Mouse (Mus musculus) cortical plate, adult 2 months (tissue): ENCODE measurements around the gene Smg6. TPM values are rescaled to one million over a fixed set of nuclear protein-coding genes. Genes with fewer than 3 reads are reported as not detected.

Experiments
- H3K27ac ChIP-seq: fragments of 200-500 bp; 2 replicates; pipeline ENCODE4 v1.5.1; 2012; ENCODE audit warnings: low read length, control low read depth, inconsistent platforms; ENCODE audit not compliant: insufficient read depth
- H3K4me1 ChIP-seq: fragments of 200-500 bp; 2 replicates; pipeline ENCODE4 v1.6.1; 2011; ENCODE audit warnings: low read length; ENCODE audit not compliant: control insufficient read depth, insufficient read depth
- H3K4me3 ChIP-seq: fragments of 200-500 bp; 2 replicates; pipeline ENCODE4 v1.5.1; 2011; ENCODE audit warnings: mild to moderate bottlenecking, low read length, control low read depth; ENCODE audit not compliant: insufficient read depth
- CTCF ChIP-seq: fragments of 200-500 bp; IDR thresholded peaks from 2 replicates; pipeline ENCODE4 v1.5.1; 2011; ENCODE audit warnings: mild to moderate bottlenecking, control low read depth, low read length; ENCODE audit not compliant: insufficient read depth; ENCODE audit errors: extremely low read depth
- POLR2A ChIP-seq: fragments of 200-500 bp; IDR thresholded peaks from 2 replicates; pipeline ENCODE4 v1.6.1; 2011; ENCODE audit warnings: mild to moderate bottlenecking, low read length, control low read depth; ENCODE audit not compliant: insufficient read depth; ENCODE audit errors: extremely low read depth
- polyA plus RNA-seq: library from polyadenylated mRNA; depleted of rRNA; stranded (reverse); fragments of >200 nt; gene quantifications from 2 replicates; pipeline ENCODE4 v1.2.3, GENCODE M21; 2012

Gene Smg6
- polyA plus RNA-seq, 1 experiment: 26.9 TPM

- Histone ChIP-seq H3K4me1 (no peaks in the 10 kb centered on the region), H3K4me3 (no peak overlapping the region), H3K27ac (no peak overlapping the region)
- TF ChIP-seq CTCF: no peak
- TF ChIP-seq POLR2A: no peak
Observed at GRCm38 (mm10) chr11:75157901-75158300, 232.3 kb downstream of the Smg6 start.

GRCm38 (mm10) chr11:75158432-75158831, 232.8 kb downstream of the Smg6 start:
- no peak overlapping the region for H3K27ac ChIP-seq
- no peaks in the 10 kb centered on the region for H3K4me1 ChIP-seq
- TF ChIP-seq POLR2A (no peak), CTCF (no peak)
- no peak overlapping the region for H3K4me3 ChIP-seq

GRCm38 (mm10) chr11:75159564-75159963, 233.9 kb downstream of the Smg6 start:
- Histone ChIP-seq H3K4me1 (no peaks in the 10 kb centered on the region), H3K4me3 (no peak overlapping the region), H3K27ac (no peak overlapping the region)
- TF ChIP-seq POLR2A: no peak
- peak; percentile 42 for TF ChIP-seq CTCF

- TF ChIP-seq CTCF (no peak), POLR2A (no peak)
- H3K4me1 ChIP-seq: 0 out of 2 replicates have a peak, but pooled peaks cover 1% of the 10 kb centered on the region
- no peak overlapping the region for H3K27ac ChIP-seq
- no peak overlapping the region for H3K4me3 ChIP-seq
Observed at GRCm38 (mm10) chr11:75160954-75161353, 235.3 kb downstream of the Smg6 start.

GRCm38 (mm10) chr11:75161417-75162008, 235.9 kb downstream of the Smg6 start:
- Histone ChIP-seq H3K4me3 (no peak overlapping the region), H3K4me1 (0 out of 2 replicates have a peak, but pooled peaks cover 1% of the 10 kb centered on the region), H3K27ac (no peak overlapping the region)
- TF ChIP-seq POLR2A (no peak), CTCF (no peak)

- no peak overlapping the region for H3K27ac ChIP-seq
Observed at GRCm38 (mm10) chr11:75162591-75163080, 237.0 kb downstream of the Smg6 start.

GRCm38 (mm10) chr11:75163379-75163778, 237.8 kb downstream of the Smg6 start:
- Histone ChIP-seq H3K27ac (no peak overlapping the region), H3K4me1 (0 out of 2 replicates have a peak, but pooled peaks cover 1% of the 10 kb centered on the region)

More at GRCm38 (mm10) chr11:75162591-75163080, 237.0 kb downstream of the Smg6 start:
- Histone ChIP-seq H3K4me3 (no peak overlapping the region), H3K4me1 (0 out of 2 replicates have a peak, but pooled peaks cover 1% of the 10 kb centered on the region)
- TF ChIP-seq POLR2A (no peak), CTCF (no peak)

GRCm38 (mm10) chr11:75164051-75164450, 238.4 kb downstream of the Smg6 start:
- 0 out of 2 replicates have a peak, but pooled peaks cover 1% of the 10 kb centered on the region for H3K4me1 ChIP-seq
- TF ChIP-seq POLR2A: no peak
- no peak for TF ChIP-seq CTCF
- no peak overlapping the region for H3K4me3 ChIP-seq
- no peak overlapping the region for H3K27ac ChIP-seq

More at GRCm38 (mm10) chr11:75163379-75163778, 237.8 kb downstream of the Smg6 start:
- TF ChIP-seq CTCF (no peak), POLR2A (no peak)
- H3K4me3 ChIP-seq: no peak overlapping the region

GRCm38 (mm10) chr11:75164750-75165149, 239.1 kb downstream of the Smg6 start:
- no peak for TF ChIP-seq CTCF
- no peak for TF ChIP-seq POLR2A
- H3K4me3 ChIP-seq: no peak overlapping the region; the same call in 1 of the 2 replicates
- 0 out of 2 replicates have a peak, but pooled peaks cover 1% of the 10 kb centered on the region for H3K4me1 ChIP-seq
- no peak overlapping the region for H3K27ac ChIP-seq

GRCm38 (mm10) chr11:75165441-75166192, 240.0 kb downstream of the Smg6 start:
- Histone ChIP-seq H3K27ac (no peak overlapping the region), H3K4me1 (0 out of 2 replicates have a peak, but pooled peaks cover 1% of the 10 kb centered on the region), H3K4me3 (peak overlapping the region; percentile 22)
- peak; percentile 68 for TF ChIP-seq CTCF
- 0 out of 2 replicates have a peak, but pooled peaks have one; percentile 2 for TF ChIP-seq POLR2A
